Mouse (Mus musculus) T-helper 2 cell (primary cell): ENCODE measurements around the gene Mta1.

Source experiments
- in situ Hi-C: fragments of 300-600 bp; cut with MboI, MseI; formaldehyde crosslinking; loops from one replicate; pipeline ENCODE4 v1.15.1; 2025; ENCODE audit warnings: high pct_unique_total_duplicates

Gene Mta1

DNA sequence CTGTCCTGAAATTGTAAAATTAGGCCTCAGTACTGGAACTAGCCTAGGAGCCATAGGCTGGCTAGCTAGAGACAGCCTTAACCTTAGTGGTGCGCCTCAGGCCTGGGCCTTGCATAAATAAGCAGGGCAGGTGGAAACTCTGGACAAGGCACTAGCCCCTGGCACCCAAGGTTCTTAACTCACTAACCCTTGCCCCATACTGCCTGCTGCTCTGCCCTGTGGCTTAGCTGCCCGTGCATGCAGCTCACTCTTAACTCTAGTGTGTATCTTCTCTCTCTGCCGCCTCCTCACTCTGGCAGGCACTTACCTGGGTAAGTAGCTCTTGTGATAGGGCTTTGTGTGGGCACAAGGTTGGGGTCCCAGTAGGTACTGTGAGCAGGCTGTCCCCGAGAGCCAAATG, 36.4 kb downstream of the Mta1 start:
- in situ Hi-C loops = no loop called here

DNA sequence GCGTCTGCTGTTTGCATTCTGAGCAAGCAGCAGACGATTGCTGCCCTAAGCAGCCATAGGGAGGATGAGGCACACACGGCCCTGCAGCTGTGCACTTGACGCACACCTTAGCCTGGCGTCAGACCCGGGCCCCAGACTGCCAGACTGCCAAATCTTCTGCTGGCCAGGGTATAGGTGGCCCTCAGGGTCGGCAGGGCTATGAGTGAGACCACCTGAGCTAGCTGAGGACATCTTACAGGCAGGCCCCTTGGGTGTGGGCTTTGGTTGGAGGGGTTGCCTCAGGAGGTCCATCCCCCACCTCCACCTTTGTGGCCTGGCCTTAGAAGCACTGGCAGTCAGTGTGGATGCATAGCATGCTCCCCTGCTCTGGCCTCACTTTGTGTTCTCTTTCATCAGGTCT, 37.3 kb downstream of the Mta1 start:
- in situ Hi-C loops = no loop called here

DNA sequence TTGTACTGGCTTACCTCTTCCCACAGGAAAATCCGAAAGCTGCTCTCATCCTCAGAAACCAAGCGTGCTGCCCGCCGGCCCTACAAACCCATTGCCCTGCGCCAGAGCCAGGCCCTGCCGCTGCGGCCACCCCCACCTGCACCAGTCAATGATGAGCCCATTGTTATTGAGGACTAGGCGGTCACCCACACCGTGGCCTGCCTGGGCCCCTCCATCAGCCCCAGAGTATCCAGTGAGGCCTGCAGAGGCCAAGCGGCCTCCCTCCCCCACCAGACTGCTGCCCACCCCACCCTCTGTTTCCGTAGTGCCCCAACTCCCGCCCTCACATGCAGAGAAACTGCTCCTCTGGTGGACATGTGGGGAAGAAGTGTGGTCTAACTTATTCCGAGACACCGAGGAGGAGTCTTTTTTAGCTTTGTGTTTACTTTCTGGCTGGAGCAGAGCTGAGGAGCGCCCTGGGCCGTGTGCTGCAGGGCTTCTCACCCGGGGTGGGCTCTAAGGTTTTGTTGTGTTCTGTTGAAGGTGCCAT, 38.5 kb downstream of the Mta1 start:
- in situ Hi-C loops = no loop called here

DNA sequence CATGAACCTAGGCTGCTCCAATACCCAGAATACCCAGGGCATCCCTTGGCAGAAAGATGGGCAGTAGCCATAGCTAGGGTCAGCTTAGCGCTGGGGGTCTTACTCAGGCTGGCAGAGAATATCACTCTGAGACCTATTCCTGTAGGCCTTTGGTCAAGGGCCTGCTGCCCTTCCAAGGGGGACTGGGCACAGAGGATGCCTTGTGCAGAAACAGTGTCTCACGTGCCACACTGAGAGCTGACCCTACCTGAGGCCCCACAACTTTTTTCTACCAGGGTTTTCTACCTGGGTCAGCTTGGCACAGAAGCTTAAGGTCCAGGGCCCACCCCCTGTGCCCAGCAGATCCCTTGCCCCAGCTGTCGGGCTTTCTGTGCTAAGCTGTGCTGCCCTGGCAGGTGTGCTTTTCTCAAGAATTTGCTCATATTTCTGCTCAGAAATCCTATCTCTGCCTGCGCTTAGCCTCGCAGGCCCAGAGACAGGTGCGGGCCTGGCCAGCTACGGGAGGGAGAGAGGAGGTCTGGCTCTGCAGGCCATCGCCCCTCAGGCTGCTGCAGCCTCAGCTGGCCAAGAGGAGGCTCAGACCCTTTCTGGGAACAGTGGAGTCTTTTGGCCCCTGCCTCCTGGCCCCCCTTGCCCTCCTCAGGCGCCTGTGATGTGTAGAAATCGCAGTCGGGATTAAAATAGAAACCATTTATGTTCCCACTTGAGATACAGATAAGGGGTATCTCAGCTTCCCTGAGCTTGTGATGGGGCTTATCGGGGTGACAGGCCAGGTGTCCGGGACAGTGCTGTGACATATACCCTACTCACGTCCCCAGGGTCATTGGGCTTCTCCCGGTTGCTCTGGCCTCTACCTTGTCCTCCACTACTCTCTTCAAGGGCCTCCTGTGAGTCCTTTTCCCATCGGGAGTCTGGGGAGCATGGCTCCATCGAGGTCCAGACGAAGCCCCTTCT, 39.5 kb downstream of the Mta1 start:
- in situ Hi-C loops = no loop called here

DNA sequence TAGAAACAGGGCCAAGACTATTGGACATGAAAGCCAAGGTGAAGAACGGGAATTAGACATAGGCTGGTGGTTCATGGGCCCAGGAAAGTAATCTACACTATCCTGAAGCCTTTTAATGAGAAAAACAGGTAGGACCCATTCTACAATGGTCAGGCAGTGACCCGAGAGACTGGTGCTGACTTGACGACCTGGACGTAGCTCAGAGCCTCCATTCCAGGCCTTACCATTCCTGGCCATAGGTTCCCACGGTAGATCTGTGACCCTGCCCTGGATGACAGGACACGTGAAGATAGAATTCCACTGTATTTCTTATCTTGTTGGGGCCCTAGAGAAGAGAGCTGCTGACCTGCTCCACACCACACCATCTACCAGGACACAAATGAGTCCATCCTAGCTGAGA, 40.2 kb downstream of the Mta1 start:
- in situ Hi-C loops = no loop called here

DNA sequence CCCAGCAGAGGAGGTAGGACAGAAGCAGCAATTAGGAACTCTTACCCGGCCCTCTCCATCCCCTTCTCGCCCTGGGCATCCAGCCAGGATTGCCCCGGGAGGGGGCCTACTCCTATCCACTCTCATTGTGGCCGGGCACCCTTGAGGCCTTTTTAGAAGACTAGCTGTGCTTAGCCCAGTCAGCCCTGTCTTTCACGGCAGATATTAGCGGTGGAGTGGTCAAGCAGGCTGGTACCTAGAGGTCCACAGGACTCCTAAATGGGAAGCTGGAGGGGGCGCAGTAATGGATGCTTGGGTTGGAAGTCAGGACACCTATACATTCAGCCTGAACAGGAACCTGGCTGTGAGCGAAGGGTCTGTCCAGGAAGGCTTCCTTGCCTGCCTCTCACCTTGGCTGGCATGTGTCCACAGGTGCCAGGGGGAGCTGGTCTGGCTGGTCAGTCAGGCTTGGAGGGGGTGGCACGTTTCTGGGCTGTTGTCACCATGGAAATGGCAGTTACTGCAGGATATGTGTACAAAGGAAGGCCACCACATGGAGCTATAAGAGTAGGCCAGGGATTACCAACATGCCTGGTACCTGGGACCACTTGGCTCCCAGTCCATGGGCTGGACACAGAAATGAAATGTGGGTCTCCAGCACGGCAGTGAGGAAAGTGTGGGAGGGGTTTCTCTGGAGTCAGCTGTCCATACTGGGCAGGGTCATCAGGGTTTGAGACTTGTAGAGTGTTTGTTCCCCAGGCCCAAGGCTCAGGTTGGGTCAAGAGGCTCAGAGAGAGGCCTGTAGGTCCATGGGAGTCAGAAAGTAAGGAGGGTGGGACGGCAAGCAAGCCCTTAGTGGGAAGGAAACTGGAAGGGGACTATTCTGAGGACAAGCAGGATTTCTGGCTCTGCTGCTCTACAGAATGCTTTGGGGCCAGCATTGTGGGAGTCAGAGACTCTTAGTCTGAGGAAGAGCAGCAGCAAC, 41.1 kb downstream of the Mta1 start:
- in situ Hi-C loops = no loop called here

DNA sequence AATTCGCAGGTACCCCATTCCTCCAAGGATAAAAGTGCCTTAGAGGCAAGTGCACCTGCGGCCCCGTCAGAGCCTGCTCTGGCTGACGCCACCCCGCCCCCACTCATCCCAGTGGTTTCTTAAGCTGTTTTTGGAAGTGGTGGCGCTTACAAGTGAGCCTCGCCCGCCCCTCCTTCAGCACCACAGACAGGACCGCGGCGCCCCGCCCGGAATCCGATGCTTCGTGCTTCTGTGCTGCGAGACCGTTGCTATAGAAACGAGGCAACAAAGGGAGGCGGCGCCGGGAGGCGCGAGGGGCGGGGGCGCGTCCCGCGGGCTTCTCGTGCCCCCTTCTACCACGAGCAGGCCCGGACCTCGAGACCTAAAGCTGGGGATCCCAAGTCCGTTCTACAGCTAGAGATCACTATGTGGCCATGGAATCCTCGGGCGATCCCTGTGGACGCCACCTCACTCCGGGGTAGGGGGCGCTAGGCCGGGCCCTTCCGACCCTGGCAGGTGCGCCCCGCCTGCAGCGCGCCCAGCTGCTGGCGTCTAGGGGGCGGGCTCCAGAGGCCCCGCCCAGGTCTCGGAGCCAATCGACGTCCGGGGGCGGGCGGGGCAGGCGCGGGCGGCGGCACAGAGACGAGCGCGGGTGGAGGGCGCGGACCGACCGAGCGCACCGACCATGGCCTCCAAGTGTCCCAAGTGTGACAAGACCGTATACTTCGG, 42.0 kb downstream of the Mta1 start, which contains the start of gene Crip2:
Gene Crip2, plus strand, starts transcription at position 329 of the 708 bp plus-strand sequence.
- in situ Hi-C loops = no loop called here

DNA sequence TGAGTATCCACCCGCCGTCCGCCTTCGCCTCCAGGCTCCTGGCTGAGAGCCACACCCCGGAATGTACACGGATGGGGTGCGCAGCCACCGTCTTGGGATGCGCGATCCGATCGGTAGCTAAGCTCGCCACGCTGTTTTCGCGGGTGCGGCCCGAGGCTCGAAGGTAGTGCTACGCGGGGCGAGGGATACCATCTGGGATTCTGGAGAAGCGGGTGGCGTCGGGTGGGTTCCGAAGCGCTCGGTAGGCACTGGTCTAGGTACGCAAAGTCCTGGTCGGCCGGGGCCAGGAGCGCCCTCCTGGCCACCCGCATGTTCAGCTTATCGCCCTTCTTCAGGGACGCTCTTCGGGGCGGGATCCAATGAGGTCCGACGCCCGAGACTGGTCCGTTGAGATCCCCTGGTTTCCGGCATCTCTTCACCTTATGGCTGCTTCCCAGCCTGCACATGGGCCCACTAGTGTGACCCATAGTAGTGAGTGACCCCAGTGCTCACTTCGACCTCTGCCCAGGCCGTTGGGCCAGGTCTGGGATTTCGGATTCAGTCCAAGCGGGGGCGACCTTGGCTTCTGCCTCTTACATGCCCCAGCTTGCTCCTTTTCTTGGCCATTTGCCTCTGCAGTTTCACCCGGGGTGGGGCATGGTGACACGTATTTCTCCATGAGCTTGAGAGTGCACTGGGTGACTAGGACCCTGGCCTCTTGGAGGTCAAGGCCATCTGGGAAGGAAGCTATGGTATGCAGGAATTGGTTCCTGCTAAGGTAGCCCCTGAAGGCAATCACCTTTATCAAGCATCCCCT, 42.7 kb downstream of the Mta1 start:
- in situ Hi-C loops = no loop called here

DNA sequence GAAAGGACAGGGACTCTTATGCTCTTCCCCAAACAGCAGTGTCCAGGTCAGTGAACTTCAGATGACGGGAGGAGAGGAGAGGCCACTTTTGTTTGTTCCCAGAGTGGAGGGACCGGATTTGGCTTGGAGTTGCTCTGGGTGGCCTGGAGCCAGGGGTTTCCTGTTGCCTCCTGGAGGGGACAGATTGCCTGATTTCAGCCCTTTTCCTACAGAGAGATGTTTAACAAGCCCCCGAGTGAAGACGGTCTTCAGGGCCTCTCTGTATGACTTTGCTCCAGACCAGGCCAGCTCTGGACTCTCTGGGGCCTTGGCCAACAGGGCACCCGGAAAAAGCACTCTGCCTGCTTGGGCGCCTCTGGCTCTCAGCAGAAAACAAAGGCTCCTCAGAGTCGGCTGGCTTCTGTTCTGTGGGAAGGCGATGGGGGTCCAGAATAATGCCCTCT, 43.5 kb downstream of the Mta1 start:
- in situ Hi-C loops = no loop called here

DNA sequence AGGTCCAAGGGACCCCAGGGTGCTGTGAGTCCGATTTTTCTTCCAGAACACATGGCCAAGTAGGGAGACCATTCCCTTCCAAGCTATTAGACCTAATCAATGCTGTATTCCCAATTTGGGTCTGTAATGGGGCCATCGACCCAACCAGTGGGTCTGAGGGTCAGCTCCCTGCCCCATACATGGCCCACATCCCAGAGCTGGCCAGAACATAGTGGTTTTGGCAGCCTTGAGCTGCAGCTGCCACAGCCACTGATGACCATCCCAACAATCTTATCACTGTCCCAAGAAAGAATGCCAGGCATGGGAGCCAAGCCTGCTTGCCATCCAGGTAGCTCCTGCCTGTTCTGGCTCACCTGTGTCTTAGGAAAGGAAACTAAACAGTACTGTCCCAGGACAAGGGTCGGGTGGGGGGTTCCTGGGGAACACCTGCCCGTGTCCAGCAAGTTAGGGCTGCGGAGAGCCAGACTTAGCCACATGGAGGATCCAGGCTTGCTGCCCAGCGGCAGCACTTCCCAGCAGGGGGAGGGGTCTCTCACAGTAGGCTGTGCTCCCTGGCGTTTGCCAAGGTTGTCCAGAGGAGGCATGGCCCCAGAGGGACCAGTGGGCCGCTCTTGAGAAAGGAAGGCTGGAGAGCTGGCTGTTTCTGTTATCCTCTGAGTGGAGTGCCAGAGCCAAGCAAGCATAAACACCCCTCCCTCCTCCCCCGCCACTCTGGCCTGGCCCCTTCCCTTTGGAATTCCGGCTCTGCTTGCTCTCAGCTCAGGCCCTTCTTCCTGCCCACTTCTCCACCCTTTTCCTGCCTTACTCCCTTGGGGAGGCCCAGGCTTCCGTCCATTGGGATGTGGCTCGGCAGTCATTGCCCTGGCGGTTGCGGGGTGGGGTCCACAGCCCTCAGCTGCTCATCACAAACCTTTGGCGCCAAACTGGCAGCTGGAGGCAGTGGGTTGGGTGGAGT, 44.2 kb downstream of the Mta1 start:
- in situ Hi-C loops = no loop called here

DNA sequence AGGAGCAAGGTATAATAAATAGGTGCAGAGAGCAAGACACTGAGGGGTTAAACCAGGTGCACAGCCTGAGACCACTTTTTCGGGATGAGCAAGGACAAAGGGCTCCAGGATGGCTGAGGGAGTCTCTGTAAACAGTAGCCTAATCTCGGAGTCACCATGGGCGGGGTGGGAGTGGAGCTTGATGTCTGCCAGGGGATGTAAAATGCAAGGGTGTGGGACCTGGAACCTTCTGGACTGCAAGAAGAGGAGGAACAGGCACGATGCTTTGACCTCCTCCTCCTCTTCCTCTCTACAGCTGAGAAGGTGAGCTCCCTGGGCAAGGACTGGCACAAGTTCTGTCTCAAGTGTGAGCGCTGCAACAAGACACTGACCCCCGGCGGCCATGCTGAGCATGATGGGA, 45.1 kb downstream of the Mta1 start:
- in situ Hi-C loops = no loop called here

DNA sequence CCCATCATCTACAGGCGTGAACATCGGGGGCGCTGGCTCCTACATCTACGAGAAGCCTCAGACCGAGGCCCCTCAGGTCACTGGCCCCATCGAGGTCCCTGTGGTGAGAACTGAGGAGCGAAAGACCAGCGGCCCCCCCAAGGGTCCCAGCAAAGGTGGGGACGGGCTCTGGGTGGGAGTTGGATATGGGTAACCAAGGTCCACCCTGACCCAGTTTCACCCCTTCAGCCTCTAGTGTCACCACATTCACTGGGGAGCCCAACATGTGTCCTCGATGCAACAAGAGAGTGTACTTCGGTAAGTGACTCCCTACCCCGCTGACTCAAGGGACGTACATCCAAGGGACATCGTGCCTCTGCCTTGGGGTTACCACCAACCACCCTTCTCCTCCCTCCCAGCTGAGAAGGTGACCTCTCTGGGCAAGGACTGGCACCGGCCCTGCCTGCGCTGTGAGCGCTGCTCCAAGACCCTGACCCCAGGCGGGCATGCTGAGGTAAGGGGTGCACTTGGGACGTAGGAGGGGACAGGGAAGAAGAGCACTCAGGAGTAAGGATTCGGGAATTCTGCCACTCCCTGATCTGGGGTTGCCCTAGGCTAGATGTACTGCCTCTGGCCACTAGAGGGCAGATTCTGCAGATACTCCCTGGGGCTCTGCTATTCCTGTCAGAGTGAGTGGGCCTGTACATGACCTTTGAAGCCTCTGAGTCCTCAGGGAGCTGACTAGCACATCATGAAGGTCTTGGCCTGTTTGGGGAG, 46.1 kb downstream of the Mta1 start:
- in situ Hi-C loops = no loop called here

DNA sequence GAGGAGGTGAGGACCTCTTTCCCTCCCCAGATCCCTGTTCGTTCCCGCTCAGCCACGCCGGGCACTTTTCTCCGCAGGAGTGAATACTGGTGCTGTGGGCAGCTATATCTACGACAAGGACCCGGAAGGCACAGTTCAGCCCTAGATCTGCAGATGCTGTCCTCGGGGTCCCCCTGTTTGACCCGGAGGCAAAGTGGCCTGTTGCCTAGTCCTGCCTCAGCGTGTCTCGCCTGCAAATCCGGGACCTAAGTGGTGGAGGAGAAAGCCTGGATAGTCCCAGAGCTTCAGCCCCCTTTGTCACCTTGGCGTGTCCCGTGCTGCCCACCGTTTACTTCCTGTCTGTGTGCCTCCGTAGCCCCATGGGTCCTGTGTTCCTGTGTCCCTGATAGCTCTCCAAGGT, 46.8 kb downstream of the Mta1 start:
- in situ Hi-C loops = loop anchor here (5.0 kb wide), 2 partner anchors 42 to 273 kb away; partner anchors contain the start of gene Tmem121

DNA sequence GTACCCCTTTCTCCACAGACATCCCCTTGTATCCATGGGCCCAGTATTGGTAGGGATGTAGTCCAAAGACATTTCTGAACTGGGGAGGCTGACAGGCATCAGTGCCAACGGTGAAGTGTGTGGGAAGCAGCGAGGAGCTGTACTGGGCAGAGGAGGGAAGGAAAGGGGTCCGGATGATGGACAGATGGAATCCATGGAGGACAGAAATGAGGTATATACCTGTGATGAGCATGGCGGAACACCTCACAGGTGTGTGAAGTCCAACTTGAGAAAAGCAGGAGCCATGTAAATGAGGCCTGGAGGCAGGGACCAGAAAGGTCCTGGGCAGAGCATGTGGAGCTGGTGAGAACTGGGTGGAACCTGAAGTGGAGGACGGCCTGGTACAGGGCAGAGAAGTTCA, 47.5 kb downstream of the Mta1 start:
- in situ Hi-C loops = loop anchor here (5.0 kb wide), 2 partner anchors 42 to 273 kb away; partner anchors contain the start of gene Tmem121

DNA sequence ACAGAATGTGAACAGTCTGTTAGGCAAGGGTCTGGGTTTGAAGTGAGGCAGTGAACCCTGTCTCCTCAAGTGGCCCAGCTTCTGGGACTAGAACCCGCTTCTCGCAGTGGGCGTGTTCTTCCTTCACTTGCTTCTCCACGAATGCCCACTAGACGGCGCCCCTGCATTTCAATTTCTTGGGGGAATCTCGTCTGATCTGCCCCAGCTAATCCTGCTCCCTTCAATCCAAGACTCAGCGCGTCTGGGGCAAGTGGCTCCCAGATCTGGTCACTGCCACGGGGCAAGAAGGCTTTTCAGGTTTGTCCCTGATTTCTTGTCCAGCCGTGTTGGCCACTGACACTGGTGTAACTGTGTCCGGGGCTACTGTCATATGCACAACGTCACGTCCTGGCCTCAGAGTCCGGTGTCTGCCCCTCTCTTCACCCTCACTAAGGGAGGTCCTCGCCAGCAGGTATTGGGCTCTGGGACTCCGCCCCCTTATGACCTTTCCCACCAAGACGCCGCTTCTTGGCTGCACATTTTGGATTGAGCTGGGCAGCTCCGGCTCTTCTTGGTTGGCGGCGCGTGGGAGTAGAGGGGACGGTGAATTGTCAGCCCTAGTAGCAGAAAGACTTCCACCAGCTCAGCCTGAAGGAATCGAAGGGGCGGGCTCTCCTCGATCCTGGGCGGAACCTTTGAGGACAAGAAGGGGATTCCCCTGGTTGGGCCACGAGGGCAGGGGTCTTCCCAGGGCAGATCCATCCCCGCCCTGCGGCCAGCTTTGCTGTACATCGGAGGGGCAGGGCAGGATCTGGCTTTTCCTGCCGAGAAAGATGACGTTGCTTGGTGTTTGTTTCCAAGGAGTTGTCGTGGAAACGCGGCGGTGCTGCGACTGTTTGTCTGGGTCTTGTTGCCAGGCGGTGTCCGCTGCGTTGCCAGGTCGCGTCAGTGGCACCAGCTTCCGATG, 48.3 kb downstream of the Mta1 start, which contains the start of gene Crip1:
Gene Crip1, plus strand, starts transcription at position 205 of the 946 bp plus-strand sequence.
- in situ Hi-C loops = loop anchor here (5.0 kb wide), 2 partner anchors 41 to 274 kb away; partner anchors contain the start of gene Tmem121

DNA sequence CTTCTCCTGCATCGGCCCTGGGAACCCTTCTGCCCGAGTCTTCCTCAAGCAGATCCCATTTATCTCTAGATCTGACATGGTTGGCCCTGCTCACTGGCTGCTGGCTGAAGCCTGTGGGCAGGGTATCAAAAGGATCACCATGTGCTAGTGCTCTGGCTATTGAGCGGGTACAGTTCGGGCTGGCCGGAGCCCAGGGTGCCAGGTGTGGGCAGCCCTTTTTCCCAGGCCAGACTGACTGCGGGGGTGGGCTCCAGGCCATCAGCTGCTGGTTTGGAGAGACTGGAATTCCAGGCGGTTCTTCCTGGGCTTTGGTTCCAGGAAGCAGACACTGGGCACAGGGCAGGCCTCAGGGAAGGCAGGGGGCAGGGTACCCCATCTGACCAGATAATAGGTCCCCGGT, 49.4 kb downstream of the Mta1 start:
- in situ Hi-C loops = loop anchor here (5.0 kb wide), 2 partner anchors 40 to 275 kb away; partner anchors contain the start of gene Tmem121
